Mouse (Mus musculus): ENCODE data around the gene Arhgef5.
"Not testable (repeated sequence)": the region's sequence is repeated elsewhere in the genome, so short reads cannot be mapped to it uniquely, and the experiment has no call there.

DNA sequence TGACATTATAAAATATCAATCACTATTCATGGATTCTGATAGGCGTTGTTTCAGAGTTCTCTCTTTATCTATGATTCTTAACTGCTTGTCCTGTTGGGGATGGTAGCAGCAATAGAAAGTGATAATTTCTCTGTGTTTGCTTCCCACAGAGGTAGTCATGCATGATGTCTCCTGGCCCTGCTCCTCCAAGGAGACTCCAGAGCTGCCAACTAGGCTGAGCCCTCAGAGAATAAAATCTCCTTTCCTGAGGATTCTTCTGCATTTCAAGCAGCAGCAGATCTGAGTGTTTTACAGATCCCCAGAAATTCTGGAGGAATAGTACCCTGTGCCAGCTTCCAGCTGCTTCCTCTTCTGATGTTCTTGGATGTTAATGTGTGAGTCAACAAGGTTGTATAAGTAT lies 34.1 kb upstream of the Arhgef5 start, which contains the start of gene Olfr47:
- TF ChIP-seq CTCF (conservative IDR thresholded peaks at IDR 0.05; ENCODE audit: low read length); POU5F1 (IDR thresholded peaks at IDR 0.05; ENCODE audit: borderline replicate concordance, low read length): not testable (repeated sequence)
